Mouse (Mus musculus): ENCODE results near the gene Bhmt.

GRCm38 (mm10) chr13:93676864-93677263, 39.1 kb upstream of the Bhmt start:
- no peak for TF ChIP-seq POLR2A (IDR thresholded peaks at IDR 0.05; ENCODE audit: low read depth, low read length)
- no peak for TF ChIP-seq NRF1 (IDR thresholded peaks at IDR 0.05; ENCODE audit: low read depth, low read length)
- no peak for TF ChIP-seq CTCF (conservative IDR thresholded peaks at IDR 0.05 in 1 of 2, IDR thresholded peaks at IDR 0.05 in 1 of 2; ENCODE audit: low read depth in 2 of 2, low read length in 2 of 2)
